Mouse (Mus musculus): ENCODE results near the gene Col23a1.
A peak's percentile ranks its signal among the peaks of the same experiment; 100 is the strongest.

Gene Col23a1

DNA sequence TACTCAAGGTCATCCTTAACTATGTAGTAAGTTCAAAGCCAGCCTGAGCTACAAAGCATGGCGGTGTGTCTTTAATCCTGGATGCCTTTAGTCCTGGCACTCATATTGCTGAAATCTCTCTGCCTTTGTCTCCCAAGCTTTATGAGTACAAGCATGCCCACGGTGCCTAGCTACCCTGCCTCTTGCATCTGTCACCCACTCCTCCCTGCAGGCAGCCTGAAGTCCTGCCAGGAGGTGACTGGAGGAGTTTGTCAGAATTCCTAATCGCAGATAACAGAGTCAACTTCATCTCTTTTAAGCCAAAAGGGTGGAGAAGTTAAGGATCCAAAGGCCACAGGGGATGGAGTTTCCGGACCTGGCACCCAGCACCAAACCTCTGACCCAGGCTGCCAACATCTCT is 203.7 kb downstream of the Col23a1 start:
- peak in 1 of 2 experiments; percentile 12 for DNase-seq

DNA sequence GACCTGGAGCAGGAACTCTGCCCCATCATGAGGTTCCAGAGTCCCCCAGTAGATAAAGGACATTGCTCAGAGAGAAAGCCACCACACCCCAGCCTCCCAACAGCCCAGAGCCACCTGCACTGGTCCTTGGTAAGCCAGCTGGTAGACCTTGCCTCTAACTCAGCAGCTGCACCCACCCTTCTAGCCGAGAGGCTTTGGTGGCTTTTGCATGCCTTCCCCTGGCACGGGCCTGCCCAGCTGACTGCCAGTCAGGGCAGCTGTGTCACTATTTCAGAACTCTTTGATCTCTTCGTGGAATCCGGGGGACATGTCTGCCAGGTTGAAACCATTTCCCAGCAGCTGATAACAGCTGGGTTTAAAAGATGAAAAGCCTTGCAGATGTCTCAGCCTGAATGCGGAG is 204.5 kb downstream of the Col23a1 start:
- DNase-seq, result peak in 1 of 2 experiments; percentile 8

DNA sequence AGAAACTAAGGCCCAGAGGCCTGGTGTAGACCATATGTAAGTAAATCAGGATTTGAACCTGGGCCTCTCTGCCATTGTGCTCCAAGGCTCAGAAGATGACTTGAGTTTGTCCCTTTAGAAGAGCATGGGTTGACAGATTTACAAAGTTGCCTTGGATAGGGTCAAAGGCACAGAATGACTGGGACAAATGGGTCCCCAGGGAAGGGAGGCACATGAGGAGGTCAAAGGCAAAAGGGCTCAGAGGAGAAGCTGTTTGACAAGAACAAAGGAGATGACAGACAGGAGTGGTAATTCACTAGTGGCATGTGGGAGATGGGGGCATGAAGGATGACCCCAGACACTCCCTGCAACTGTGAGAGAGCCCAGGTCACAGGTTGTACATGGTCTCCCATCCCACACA is 210.1 kb downstream of the Col23a1 start:
- DNase-seq, result no peak

DNA sequence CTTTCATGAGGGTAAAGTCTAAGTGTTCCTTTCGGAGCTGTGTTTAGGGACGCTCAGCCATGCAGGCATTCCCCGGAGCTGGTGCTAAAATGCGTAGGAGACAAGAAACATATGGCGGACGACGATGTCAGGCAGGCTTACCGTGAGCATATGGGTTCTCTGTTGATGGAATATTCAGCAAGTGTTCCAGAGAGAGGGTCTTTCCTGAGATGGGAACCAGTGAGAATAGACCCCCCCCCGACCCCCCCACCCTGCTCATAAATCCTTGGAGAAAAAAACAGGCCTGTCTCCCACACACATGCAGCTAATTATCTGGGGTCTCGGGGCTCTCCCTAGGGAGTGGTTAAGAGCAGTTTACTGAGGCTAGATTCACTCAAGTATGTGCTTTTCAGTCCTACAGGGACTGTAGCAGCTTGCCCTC is 212.7 kb downstream of the Col23a1 start:
- DNase-seq, result no peak

DNA sequence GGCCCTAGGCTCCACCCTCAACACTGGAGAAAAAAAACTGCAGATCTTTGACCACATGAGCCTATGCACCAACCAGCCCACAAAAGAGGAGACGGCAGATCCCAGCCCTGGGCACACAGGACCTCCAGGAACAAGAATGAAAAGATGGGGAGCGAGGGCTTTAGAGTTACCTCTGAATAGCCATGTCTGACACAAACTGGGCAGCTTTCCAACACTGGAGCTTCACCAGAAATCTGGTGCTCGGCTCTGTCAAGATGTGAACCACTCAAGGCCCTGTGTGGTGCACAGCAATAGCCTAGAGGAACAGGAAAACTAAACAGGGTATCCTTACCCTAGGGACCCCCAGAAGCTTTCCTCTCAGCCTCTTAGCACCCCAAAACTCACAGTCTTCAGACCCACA is 215.2 kb downstream of the Col23a1 start:
- peak in 1 of 2 experiments; percentile 43 for DNase-seq

DNA sequence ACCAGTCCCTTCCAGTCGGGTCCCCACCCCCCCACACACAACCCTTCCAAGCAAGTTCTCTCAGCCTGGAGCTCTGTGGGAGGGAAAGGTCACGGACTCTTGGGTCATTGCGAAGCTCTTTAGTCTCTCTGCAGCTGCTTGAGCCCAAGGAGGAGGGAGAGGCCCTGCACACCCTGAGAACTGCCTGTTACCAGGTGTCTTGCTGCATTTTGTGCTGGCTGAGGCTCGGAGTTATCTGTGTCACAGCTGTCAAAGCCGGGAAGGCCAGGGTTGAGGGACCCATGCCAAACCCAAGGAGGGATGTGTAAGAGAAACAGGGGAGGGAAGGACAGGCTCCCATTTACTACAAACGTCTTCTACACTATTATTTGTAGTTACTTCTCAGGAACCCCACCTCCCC is 218.3 kb downstream of the Col23a1 start:
- DNase-seq, result no peak

DNA sequence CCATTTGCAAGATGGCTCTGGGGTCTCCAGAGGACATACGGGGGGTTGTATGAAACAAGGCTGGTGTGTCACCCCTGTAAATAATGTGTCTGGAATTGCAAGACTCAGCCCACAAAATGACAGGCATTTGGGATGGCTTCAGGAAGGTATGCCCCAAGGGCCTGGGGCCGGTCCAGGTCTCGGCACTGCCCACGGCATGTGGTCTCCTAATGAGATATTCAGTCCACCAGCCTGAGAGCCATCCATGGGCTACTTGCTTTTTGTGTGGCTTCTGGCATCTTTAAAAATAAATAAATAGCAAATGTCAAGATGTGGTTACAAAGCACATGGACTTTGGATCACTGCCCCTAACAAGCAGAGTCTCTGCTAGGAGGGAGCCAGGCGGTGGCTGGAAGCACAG is 219.5 kb downstream of the Col23a1 start:
- no peak for DNase-seq

DNA sequence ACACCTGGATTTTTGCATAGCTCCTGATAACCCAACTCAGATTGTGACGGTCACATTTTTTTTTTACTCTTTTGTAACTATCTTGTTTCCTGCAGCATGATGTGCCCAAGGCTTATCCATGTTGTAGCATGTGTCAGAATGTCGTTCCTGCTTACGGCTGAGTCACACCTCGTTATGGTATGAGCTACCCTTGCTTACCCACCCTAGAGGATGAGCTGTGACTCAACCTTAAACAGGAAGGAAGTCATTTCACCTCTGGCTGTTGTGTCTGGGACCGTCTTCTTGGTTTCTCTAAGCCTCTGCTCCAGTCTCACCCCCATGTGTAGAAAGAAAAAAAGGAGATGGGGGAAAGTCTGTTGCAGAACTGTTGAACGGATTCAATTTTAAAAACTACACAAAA is 223.3 kb downstream of the Col23a1 start:
- DNase-seq, result no peak

DNA sequence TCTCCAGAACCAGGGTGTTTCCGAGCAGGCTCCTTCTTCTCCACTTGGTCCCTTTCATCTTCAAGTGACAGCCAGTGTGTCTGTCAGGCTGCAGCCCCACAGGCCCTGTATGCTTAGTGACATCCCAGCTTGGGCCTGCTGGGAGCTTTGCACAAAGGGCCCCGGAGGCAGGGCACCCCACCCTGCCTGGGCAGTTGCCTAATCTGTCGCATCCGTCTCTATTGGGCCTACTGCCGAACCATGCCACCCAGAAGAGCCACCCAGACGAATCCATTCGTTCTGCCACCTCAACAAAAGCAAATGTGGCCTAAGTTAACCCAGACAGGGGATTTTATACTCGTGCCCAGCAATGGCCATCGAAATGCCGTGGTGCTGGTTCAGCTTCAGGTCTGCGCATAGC is 225.6 kb downstream of the Col23a1 start:
- no peak for DNase-seq

DNA sequence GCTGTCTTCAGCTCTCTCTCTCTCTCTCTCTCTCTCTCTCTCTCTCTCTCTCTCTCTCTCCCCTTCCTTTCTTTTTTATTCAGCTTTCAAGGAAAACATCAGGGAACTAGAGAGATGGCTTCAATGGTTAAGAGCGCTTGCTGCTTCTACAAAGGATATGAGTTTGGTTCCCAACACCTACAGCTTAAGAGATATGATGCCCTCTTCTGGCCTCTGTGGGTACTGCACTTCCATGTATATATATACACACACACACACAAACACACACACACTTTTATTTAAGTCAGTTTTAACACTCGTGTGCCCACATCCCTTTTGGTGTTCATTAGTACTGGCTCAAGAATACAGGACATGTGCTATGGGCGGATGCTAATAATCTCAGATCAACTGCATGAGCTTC is 228.4 kb downstream of the Col23a1 start:
- no peak for DNase-seq

DNA sequence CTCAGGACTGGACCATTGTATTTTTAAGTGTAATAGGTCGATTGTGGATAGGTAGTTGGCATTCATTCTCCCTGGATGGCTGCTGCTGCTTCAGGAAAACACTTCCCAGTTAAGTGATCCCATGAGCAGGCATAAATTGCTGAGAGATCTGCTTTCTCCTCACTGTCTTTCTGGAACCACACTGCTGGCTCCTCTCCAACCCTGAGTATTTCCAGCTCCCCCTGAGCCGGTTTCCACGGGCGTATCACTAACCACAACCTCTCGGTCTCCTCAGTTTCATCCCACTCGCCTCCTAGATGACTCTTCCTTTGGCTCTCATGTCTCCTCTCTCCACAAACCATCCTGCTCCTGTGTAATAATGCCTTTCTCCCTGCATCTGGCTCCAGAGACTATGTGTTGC is 228.9 kb downstream of the Col23a1 start:
- DNase-seq, result no peak

DNA sequence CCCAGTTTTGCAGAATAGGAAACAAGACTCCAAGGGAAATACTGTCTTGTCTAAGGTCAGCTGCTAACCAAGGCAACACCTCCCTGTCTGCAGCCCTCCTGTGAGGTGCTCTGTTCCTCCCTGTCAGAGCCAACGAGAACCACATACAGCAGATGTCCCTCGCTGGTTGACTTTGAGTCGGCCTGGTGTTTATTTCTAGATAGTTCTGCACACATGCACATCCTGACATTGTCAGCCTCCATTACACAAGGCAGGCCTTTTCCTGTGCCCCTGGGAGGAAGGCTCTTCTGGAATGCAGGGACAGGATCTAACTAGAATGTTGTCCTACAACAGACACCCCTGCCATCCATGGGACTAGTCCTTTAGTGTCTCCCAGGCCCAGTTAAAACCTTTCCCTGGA is 231.7 kb downstream of the Col23a1 start:
- DNase-seq, result no peak

DNA sequence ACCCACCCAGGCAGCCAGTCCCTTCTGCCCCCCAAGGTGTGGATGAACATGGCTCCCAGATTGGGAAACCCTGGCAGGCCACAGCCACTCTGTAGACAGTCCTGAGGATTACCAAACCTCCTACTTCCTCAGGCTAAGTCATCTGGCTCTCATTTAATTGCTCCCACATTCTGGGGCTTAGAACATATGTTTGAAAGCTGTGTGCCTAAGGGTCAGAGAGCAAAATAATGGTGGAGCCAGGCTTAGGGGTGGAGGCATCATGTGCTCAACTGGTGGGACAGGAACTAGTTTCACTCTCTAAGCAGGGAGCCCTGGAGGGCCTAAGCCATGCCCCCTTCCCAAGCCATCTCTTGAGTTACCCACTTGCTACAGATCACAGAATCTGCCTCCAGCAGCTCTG is 233.5 kb downstream of the Col23a1 start:
- DNase-seq, result no peak

DNA sequence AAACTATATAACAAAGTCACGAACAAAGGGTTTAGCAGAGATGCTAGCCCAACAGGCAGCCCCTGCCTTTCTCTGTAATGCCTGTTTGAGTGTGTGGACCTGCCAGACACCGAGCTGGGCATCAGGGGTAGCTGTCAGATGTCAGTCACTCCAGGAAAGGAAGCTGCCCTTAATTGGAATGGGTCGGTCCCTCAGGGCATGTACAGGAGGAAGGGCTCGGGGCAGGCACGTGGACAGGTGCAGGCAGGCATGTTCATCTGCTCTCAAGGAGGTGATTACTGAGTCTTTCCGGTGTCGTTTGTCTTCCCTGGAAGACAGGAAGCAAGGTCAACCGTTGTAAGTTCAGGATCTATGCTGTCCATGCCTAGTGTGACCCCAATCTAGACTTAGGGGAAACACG is 233.9 kb downstream of the Col23a1 start:
- DNase-seq, result no peak

DNA sequence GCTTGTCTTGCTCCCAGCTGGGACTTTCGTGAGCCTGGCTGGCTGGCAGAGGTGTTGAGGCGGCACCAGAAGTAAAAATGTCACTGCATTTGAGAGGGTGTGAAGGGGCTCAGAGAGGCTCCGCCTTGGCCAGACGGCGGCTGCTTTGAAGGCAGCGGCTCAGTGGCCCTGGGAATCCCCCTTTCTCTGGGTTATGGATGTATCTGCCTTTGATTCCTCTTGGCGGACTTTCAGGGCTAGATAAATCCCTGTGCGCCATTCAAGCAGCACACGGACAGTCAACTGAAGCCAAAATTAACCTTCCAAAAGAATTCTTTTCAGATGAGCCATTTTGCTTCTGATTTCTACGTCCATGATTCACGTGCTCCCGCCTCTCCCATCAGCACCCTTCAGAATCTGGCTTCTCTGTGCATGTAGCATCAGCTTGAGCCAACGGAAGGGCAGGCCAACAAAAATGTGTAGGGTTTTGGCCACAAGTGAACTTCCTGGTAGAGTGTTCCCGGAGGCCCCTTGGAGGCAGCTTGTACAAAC is 237.0 kb downstream of the Col23a1 start:
- no peak for DNase-seq

DNA sequence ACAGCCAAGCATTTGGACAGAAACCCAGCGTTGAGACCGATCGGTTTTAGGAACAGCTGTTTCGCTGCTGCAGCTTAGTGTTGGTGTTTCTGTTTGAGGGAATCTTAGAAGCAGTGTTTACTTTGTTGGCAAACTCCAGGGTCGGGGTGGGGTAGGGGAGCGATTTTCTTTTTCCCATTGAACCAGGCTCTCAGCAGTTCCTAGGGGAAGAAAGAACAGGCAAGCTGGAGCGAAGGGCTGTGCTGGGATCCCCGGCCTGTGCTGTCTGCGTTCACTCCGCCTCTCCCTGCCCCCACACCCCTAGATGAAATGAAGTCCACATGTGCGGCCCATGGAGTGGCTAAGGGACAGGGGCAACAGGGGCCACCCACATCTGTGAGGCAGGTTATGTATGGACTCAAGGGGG is 243.4 kb downstream of the Col23a1 start:
- DNase-seq, result no peak

DNA sequence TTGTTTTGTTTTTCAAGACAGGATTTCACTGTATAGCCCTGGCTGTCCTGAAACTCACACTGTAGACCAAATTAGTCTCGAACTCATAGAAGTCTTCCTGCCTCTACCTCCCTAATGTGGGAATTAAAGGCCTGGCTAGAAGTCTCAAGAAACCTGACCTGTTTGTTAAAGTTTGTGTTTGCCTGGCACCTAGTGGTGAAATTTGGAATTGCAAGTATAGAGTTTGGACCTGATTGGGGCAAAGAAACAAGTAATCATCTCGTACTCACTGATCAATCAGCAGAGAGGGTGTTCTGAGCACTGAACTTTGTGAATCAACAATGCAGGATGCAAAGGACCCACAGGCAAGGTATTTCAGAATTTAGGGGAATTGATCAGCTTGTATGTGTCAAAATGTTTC is 244.6 kb downstream of the Col23a1 start:
- peak; percentile 29 to 63 for DNase-seq

DNA sequence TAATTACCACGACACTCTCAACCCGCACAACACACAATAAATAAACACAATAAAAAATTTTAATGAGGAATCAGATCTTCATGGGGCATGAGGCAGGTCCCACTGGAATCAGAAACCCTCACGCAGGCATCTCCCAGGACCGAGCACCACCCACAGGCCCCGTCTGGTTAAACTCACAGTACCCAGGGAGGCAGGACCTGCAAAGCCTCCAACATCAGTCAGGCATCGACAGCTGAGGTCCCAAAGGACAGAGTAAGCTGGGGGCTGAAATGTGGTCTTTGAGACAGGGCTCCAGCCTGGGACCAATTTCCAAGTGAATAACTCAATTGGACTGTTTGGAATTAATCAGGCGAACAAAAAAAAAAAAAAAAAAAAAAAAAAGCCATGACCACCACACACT is 248.7 kb downstream of the Col23a1 start:
- DNase-seq, result no peak

DNA sequence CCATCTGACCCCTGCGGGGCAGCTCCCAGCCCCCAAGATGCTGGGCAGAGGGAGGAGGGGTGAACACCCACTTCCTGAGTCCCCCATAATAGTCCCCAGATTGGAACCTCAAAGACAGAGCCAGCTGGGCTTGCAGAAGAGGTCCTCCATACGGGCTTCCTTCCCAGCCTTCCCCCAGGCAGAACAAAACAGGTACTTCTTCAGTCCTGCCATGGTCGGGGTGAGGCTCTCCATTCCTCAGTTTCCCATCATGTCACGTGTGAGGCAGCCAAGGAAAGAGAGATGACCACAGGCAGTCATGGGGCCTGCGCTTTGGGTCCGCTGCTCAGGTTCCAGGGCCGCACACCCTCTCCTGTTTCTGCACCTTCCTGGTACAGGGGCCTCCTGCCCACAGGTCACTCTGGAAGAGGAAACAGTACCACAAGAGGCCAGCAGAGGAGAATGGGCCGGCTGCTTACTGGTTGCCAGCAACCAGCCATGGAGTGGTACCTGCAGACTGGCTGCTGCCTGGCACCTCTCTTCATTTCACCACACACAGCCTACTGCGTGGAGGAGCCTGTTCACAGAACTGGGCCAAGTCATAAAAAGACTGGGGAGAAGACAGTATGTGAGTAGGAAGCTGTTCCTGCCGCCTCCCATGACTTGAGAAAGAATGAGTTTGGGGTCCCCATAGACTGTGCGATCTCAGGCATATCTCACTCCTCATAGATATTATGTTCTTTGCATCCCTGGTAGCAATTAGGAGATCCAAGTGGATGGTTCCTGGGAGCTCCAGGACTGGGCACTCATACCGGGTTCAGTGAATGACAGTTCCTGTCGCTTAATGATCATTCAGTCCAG is 249.4 kb downstream of the Col23a1 start:
- DNase-seq, result peak in 1 of 2 experiments; percentile 10

DNA sequence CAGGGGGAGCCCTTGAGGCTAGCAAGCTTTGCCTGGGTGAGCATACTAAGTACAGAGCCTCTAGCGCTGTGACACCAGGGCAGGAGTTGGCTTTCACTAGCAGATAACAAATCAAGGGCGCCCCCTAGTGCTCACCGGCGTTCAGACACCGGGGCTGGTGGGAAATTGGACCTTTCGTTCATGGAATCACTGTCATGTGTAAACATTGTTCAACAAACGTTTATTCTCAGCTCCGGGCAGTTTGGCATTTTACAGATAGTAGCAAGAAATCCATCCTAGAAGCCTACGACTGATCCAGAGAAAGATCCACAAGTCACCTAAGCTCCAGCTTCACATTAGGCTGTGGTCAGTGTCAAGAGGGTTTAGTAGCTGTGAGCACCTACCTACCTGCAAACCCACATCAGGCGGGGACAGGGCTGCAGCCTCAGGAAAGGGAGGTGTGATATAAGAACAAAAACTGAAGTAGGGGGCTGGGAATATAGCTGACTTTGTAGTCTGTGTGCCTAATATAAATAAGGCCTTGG is 250.1 kb downstream of the Col23a1 start:
- peak; percentile 93 to 97 for DNase-seq

DNA sequence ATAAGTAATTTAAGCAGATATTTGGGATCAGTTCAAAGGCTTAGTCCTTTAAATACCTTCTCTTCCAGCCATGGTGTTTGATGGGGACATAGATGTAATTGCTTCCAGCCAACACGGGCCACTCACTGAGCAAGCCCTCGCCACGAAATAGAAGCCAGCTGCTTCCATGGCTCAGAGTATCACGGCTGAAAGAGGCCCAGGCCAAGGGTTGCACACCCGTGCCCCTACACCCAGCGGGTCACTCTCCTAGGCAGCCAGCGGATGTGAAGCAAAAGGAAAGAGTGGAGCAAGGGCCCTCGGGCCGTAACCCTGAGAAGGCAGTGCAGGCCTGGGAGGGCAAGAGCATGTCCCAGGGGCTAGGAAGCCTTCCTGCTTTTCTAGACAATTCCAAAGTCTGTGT is 252.7 kb downstream of the Col23a1 start:
- no peak for DNase-seq

DNA sequence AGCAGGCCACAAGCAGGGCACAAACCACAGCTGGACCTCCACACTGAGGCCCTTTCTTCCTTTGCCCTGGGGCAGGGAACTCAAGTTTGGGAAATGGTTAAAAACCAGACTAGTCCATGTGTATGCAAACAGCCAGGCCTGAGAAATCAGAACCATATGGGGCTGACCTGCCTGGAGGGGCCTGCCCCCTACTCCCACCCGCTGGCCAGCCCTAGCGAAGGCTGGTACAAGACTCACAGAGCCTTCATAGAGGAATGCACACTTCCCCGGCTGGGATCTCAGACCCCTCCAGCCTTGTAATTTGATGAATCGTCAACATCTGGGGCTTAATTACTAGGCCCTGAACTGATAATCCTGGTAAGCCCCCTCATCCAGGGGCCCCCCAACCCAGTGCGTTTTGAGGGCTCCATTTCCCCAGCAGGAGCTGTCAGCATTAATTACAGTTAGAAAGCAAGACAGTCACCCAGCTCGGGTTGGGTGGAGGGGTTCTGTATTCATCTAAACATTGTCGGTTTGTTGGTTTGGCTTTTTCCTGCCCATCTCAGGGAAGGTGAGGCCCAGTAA is 253.8 kb downstream of the Col23a1 start:
- DNase-seq, result no peak

DNA sequence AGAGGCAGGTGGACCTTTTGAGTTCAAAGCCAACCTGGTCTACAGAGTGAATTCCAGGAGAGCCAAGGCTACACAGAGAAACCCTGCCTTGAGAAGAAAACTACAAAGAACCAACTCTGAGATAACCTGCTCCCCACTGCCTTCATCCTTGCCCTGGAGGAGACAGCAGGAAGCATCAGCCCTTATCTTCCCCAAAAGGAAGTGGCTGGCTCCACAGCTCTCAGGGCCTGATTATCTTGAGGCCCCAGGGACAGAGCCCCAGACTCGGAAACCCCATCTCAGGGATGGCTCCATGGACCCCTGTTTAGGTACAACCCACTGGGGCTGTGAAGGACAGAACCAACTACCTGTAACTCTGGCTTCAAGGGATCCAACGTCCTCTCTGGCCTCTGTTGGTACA is 254.7 kb downstream of the Col23a1 start:
- no peak for DNase-seq

DNA sequence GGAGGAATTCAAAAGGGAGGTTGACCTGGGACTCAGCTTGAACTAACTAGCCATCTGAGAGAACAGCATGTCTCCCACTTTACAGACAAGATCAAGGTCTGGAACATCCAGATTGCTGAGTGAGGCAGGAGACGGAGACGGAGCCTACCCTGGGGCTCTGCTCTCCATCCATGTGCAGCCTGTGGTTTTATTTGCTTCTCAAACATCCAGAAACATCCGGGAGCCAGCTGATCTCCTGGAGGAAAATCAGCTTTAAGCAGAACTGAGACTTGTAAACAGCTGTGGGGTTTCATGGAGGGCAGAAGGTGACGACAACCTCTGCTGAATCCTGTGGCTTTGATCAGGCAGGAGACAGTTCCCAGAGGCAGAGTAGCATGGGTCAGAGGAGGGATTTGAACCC is 256.1 kb downstream of the Col23a1 start:
- no peak for DNase-seq
